Mouse (Mus musculus) common myeloid progenitor, adult 5-6 weeks (primary cell): ENCODE data around the gene Tex264. TPM values are rescaled to one million over a fixed set of nuclear protein-coding genes. Genes with fewer than 3 reads are reported as not detected.

Source experiments
- ATAC-seq: replicated peaks from 2 replicates; pipeline ENCODE4 v1.8.0; 2016; ENCODE audit warnings: low read depth, mild to moderate bottlenecking, moderate TSS enrichment, inconsistent platforms; ENCODE audit not compliant: poor library complexity, severe bottlenecking
- total RNA-seq: library from RNA; stranded (forward); fragments of 200-1000, 187-1606 nt; gene quantifications from 2 replicates; pipeline ENCODE4 v1.2.3, GENCODE M21; 2017

Tex264 gene
- total RNA-seq = 20.0 and 29.3 TPM in 2 replicates

DNA sequence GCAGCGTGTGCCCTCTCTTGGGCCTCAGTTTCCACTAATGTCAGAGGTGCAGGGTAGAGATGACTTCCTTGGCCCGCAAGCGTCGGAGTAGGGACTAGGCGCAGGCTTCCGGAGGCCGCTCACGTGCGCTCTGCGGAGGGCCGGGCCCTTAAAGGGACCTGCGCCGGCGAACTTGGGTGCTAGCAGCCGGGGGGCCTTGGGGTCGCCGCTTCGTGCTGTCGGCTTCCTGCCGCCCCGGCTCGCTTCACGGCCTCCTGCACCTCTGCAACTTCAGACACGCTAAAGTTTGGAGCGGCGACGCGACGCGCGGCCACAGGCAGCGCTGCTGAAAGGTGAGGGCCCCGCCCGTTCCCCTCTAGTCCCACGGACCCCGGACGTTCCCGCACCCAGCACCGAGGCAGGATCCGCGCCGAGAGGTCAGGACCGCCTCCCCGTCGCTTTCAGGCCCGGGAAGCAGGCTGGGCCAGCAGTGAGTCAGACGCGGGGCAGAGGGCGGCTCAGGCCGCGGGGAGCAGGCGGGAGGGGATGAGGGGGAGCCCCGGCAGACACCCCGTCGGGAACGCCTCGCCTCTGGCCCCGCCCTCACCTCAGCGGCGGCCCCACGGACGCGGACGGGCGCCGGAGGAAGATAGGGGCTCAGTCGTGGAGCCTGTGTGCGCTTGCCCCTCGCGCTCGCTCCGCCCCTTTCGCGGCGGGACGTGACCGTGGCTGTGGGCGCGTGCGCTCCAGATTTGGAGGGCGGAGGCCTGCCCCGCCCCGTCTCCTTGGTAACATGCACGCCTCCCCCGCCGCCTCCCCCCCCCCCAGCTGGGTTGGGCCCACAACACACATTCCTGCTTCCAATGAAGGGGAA, at the start of gene Tex264:
TSS of gene Tex264 (minus strand) at position 679 of the 853 bp plus-strand sequence.
- ATAC-seq = peak; percentile 71

DNA sequence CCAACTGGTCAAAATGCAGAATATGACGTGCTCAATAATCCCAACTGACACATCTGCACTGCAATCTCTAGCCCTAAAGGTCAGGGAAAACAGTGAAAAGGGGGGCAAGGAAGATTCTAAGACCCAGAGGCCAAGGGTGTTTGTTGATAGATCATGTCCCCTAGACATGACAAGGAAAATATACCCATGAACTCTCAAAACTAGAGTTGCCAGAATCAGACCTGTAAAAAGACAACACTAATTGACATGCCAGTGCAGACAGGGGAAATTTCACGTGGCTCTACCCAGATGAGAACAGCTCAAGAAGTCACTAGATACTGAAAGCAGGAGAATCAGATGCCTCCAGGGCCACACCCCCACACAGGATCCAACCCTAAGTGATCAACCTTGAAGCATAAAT, 48.0 kb upstream of the Tex264 start:
- ATAC-seq = no peak

DNA sequence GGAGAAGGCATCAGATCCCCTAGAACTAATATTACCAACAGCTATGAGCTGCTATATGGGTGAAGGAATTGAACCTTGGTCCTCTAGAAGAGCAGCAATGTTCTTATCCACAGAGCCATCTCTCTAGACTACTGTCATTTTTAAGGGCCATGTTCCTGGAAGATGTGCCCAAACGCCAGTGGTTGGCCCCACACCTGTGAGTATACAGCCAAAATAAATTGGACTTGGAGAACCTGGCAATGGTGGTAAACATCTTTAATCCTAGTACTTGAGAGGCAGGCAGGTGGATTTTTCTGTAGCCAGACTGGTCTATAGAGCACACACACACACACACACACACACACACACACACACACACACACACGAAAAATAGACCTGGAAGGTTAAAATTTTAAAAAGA, 43.7 kb upstream of the Tex264 start:
- ATAC-seq = no peak

DNA sequence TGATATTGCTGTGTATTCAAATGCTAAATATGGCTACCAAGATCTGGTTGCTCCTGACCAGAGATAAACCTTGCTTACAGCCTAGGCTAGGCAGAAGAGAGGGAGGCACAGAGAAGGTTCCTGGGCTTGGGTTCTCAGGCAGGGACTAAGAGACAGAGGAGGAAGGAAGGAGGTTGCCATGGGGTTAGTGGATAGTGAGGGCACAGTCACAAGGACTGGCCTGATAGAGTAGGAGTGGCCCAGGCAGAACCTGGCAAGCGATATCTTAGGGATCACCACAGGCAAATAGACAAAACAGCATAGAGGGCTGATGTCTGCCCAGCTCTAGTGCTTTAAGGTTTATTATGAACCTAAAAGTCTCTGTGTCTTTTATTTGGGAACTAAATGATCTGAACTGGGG, 41.2 kb upstream of the Tex264 start:
- peak; percentile 78 for ATAC-seq

DNA sequence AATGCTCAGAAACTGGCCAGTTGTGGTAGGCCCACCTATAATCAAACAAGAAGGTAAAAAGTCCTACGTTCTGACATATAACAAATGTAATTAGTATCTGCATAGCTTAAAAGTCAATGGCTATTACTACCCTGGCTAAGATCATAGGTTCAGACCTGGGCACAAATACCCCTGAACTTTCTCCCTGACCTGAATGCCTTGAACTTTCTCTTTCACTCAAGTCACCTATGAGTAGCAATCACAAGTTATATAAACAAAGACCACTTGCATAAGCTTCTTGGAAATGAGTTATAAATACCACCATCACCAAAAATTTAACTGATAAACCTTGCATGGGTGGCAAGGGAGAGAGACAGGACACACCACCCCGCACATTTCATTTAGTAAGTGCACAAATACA, 39.7 kb upstream of the Tex264 start:
- no peak for ATAC-seq

DNA sequence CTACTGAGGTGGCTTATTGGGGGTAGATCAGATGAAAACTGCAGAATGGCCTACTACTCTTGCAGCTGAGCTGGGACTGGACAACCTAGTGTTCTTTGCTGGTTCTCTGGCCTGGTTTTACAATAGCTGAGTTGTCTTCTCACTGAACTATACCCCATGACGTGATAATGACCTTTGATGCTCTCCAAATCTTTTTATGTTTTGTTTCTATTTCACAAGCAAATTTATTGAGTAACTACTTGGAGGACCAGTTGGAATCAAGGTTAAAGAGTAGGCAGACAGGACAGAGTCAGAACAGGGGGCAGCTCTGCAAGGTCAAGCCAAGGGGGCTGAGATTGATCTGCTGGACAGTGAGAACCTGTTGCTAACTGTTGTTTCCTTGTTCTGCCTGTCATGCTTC, 39.1 kb upstream of the Tex264 start:
- no peak for ATAC-seq

DNA sequence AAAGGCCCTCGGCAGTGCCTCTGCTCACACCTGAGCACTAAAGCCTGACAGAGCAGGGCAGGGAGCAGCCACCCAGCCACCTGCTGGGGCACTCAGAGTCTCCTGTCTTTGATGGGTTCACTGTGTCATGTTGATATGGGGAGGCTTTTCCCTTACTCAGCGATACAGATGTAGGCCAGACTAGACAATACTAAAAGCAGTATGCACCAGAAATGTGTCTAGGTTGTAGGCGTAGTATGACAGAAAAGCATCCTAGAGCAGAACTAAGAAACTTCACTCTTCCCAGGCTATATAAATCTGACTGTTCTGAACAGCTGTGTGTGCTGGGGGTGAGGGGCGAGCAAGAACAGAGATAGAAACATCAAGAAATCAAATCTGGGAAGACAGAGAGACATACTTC, 31.0 kb upstream of the Tex264 start:
- ATAC-seq = no peak

DNA sequence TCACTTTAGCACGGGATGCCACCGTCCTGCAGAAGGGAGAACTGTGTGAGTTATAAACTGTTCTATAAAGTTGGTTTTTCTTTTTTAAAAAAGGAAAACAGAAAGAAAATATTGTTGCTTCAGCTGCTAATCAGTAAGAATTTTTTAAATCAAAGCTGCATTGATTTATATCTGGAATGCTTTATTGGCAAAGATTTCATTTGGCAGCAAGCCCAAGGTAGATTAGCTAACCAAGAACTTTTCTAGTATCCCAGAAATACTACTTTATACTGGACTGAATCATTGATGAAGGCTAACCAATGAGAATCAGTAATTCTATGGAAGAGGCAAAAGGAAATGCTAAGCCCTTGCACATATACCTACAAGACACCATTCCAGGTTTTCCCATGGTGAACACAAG, 30.5 kb upstream of the Tex264 start:
- no peak for ATAC-seq

DNA sequence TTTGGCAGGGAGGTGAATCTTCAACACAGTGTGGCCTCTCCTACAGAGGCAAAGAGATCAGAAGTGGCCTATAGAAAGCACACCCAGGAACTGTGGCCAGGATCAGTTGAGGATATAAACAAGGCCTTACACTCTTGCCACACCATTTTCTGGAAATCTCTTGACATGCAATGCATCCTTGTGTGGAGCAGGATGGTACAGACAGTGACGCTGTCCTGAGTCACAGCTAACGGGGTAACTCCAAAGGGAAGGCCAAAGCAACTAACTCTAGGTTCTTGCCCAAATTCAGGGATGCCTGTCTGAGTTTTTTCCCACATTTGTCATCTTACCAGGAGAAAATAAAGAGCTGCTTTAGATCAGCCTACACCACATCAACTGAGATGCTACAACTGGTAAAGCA, 26.7 kb upstream of the Tex264 start:
- no peak for ATAC-seq

DNA sequence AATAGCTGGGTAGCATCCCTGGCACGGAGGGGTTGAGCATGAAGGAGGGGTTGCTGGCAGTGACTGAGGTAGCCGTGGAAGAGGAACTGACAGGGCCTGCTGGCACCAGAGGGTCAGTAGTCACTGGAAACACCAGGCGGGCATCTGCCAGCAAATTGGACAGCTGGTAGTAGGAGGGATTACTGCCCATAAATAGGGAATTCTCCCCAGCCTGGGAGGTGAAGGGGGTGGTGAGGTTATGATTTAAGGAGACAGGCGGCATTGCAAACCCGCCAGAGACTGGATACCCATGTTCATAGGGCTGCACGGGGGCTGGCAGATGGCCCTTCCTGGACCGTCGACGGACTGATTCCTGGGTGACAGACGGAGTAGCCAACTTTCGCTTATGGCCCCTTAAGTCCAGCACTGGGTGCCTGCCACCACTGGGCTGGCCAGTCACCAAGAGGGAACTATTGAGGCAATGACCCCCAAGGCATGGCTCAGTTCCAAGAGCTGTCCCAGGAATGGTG, 7.3 kb upstream of the Tex264 start:
- ATAC-seq = no peak

DNA sequence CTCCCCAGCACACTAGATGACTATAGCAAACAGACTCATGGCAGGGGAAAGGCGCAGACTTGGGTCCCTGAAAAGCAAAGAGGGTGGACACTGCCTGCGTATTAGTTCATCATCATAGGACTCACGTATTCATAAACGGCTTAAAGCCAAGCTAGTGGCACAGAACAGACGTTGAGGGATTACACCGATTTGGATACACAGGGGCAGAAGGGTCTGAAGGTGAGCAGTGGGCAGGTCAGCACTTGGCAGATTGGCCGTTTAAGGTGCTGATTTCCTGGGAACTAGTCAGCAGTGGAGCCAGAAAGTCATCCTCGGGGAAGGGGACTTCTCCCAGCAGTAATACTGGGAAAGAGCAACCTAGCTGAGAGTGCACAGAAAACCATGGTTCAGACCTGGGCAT, 3.1 kb upstream of the Tex264 start:
- no peak for ATAC-seq

DNA sequence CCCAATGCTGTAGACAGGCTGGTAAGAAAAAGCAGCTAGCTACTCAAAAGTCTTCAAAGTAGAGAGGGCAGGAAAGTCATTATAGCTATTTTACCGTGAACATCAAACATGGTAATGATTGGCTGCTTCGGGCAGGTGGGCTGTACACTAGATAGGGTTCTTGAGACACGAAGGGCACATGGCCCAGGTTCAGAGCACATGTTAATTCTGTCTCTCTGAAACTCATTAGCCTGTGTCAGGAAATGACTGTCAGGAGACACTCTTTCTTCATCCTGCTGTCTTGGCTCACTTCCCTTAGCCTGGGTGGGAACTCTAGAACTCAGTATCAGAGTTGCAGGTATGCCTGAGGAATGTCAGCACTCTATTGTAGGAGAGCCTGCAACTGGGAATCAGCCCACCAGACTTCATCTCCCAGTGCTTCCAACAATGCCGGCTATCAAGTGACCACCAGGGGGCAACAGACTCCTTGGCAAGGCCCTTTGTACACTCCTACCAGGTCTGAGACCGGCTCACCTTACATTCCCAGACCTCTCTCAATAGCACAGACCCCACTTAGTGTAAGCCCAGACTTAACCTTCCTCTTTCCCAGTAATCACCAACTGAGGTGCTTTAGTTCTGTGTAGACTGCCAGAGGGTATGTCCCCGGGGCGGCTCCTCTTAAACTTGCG, 1.4 kb upstream of the Tex264 start:
- peak; percentile 59 for ATAC-seq

DNA sequence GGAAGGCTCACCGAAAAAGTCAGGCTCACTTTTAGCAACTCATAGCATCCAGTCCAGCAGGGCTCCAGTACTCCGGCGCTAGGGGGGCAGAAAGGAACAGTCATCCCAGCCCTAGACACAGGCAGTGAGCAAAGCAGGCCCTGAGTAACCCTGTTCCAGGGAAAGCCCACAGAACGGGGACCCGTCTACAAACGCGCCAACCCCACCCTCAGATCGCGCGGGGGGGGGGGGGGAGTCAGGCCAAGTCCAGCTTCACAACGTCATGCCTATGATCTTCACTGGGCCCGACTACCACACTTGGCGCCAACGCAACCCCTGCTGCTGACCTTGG, 844 bp downstream of the Tex264 start:
- peak; percentile 37 for ATAC-seq

DNA sequence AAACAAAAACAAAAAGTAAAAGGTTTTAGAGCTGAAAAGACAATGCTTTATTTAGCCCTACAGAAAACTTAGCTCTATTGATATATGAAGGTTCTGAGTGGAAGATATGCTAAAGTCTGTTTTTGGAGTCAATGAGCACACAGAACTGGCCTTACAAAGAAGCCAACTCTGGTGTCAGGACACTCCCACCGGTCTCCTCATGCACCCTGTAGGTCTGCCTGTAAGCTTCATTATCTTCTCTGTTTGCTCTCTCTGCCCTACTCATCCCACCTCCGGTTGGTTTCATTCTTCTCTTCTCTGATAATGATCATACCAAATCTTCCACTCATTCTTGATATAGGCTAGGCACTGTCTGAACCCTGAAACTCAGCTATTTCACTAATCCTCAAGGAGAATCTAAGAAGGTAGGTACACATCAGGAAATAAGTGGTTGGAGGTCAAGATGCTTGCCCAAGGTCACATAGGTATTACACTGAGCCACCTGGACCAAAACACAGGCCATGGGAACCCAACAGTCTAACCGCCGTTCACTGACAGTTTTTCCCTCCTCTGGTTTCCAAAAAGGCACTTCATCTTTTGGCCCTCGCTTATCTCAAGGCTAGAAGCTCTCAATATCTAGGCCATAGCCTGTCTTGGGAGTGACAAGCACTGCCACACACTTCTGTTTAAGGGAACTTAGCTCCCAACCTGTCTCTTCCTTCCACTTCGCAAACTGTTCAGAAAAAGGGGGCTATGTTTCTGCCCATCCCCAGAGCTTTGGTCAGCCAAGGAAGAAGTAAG, 1.4 kb downstream of the Tex264 start:
- no peak for ATAC-seq

DNA sequence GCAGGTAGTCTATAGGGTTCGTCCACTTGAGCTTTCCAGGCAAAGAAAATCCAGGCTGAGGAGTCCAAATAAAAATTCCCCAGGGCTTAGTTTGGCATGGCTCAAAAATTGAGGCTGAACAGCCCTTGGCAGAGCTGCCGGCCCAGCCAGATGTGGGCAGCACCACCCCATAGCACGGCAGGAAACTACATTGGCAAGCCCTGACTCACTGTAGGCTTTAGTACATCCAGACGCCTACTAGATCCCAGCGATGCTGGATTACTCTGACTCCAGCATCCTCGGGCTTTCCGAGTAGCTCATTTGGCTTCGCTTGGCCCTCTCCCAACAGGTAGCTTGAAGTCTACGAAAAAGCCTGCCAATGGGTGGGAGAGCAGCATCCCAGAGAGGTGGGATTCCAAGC, 4.7 kb downstream of the Tex264 start:
- ATAC-seq = no peak

DNA sequence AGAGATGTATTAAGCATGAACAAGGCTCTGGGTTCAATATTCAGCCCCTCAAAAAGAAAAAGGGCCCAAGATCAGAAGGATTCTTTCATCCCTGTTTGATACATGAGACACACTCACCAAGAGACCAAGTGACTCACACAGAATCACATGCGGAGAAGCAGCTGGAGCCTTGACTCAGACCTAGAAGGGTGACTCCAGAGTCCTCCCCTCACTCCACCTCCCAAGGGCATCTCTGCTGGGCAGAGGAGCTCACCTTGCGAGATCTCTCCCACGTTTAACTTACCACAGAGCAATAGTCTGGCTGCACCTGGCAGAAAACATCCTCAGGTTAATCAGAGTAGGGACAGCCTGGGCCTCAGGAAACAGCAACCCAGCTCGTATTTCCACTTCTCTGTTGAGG, 7.5 kb downstream of the Tex264 start:
- ATAC-seq = no peak

DNA sequence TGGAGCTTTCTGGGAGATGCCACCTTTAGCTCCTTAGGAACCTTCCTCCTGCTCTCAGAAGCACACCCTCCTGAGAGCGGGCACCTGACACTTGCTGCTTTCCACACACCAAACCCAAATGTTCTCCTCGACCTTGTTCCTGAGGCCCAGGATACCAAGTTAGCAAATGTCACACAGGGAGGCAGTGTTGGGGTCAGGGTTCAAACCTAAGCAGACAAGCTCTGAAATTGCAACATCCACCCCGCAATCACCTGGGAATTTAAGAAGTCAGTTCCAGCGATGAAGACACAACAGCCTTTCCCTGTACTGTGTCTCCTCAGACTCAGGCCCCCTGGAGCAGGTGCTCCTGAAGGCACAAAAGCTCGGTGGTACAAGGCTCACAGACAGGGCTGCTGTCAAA, 8.0 kb downstream of the Tex264 start:
- ATAC-seq = no peak

DNA sequence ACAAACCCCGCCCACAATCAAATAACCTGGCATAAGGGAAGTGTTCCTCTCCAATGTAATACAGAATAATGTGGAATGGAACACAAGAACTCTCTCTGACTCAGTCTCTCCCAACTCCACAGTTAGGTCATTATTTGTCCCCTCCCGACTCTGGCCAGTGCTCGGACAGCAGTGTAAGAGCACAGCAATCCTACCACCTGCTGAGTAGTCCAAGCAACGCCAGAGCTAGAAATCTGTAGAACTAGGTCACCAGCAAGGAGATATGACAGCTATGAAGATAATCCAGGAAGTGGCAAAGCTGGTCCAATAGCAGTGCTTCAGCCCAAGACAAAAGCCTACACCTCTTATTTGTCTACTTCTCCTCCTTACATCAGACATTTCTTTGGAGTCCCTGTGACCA, 9.2 kb downstream of the Tex264 start:
- ATAC-seq = no peak

DNA sequence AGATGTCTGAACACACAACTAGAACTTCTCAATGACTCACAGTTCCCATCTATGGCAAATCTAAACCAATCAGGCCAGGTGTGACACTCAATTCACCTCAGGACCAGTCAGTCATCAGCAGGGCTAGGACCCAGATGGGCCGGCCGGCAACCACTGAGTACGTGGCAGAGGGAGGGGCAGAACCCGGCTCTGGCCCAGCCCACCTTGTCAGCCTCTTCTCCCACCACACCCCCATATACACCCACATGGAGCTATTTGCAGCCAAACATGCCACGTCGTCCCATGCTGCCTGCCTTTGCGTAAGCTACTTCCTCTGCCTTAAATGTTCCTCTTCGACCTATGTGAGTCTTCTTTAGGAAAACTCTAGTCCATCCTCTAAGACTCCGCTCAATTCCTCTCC, 9.8 kb downstream of the Tex264 start:
- no peak for ATAC-seq

DNA sequence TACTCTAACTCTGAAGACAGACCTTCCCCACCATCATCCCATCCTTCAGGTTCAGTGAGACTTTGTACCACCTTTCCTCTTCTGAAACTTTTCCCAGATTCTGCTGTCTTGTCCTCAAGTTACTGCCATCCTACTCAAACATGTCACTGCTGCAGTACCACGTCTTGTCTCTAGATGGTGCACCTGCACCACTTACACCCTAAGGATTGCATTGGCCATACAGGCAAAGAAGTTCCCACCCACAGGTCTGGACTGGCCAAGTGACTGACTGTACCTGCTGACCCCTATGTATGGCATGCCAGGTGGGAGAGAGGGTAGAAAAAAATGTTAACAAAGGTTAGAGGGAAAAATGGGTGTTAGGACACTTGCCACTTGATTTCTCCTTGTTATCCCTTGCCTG, 10.2 kb downstream of the Tex264 start:
- peak; percentile 93 for ATAC-seq

DNA sequence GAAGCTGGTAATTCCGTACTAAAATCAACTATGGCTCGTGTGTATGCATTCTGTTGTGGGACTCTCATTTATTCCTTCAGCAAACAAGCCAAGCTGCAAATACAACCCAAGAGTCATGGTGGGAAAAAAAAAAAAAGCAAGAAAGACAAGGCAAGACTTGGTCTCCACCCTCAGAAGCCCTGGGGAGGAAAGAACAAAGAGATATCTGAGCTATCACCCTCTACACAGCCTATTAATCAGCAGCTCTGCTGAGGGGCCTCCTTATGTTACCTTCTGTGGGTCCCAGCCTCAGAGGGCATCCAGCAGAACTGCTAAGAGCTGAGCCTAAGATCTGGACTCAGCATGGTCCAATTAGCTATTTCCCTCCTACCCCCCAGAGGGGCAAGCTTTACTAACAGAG, 11.9 kb downstream of the Tex264 start:
- ATAC-seq = no peak
